Mouse (Mus musculus): Measurements from ENCODE around the gene Tubb2b. TPM values are rescaled to one million over a fixed set of nuclear protein-coding genes. Genes with fewer than 3 reads are reported as not detected.

The Tubb2b gene
- polyA plus RNA-seq, 1 experiment from 2014 or later, result 32.1 TPM

DNA sequence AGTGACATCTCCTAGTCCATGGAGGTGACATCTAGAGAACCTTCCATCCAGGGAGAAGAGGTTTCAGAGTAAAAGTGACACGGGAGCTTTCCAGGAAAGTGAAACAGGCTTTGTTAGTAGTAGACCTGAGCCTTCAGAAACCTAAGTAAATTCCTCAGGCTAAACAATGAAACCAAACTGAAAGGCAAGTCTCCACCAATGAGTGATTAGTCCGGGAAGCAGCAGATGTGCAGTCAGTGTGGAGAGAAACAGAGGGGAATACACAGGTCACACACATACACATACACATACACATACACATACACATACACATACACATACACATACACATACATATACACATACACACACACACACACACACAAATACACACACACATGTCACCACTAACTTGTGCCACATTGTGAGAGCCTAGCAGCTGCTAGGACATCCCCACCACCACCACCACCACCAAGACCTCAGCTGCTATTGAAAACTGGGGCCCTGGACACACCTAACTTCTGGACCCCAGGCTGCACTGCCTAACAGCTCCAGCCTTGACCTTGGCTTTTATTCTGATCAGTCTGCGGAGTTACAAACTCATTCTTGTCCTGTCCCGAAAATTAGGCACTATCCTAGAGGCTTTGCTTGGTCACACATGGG, 21.1 kb downstream of the Tubb2b start:
- H3K27me3 ChIP-seq (ENCODE audit: control insufficient read depth, insufficient read depth, low read length), result no peaks in the 10 kb centered on the region
- H3K9ac ChIP-seq (replicated peaks; ENCODE audit: low read depth, low read length), result no peak overlapping the region
- no peak overlapping the region for H3K27ac ChIP-seq (ENCODE audit: low read length)
- no peaks in the 10 kb centered on the region for H3K36me3 ChIP-seq (ENCODE audit: control insufficient read depth, insufficient read depth, low read length)
- no peak overlapping the region for H3K4me3 ChIP-seq (ENCODE audit: low read depth, low read length)
- H3K4me2 ChIP-seq (replicated peaks; ENCODE audit: low read depth, low read length), result no peak overlapping the region
- ATAC-seq (ENCODE audit: insufficient number of reproducible peaks, insufficient read depth, low FRiP score, low read depth), result no peak
- no peaks in the 10 kb centered on the region for H3K9me3 ChIP-seq (ENCODE audit: control insufficient read depth, low read depth, low read length)
- H3K4me1 ChIP-seq (ENCODE audit: control insufficient read depth, insufficient read depth, low read length), result no peaks in the 10 kb centered on the region
- 68% methylated on average over 4 of the region's 4 CpGs for WGBS

DNA sequence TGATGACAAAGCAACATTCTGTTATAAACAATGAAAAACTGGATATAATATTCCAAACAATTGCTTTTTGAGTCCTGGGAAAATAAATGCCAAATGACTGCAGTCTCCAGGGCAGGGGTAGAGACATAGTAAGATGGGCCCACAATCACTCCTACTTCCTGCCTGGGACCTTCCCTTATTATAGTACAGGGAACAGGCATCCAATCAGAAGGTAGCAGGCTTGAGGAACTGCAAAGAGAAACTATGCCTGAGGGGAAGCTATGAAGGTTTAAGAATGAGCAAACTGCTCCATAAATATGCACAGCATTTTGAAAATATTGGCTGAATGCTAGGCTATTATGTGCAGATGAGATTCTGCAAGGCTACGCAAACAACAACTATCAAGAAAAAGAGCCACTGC, 23.3 kb downstream of the Tubb2b start:
- no peaks in the 10 kb centered on the region for H3K27me3 ChIP-seq (ENCODE audit: control insufficient read depth, insufficient read depth, low read length)
- WGBS, result 80% methylated on average over 1 of the region's 1 CpGs

DNA sequence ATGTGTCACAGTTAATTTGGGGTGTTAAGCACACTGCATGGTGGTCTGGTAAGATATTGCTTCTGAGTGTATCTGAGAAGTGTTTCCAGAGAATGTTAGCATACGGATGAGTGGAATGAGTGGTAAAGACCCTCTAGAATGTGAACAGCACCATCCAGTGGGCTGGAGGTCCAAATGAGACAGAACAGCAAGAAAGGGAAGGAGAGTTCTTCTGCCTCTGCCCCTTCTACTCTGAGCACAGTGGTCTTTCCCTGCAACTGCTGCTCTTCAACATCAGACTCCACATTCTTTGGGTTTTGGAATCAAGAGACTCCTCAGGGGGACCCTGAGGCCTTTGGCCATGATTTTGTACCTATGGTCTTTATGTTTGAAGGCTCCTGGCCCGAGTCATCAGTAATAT, 24.0 kb downstream of the Tubb2b start:
- H3K9me3 ChIP-seq (ENCODE audit: control insufficient read depth, low read depth, low read length), result no peaks in the 10 kb centered on the region
- H3K27me3 ChIP-seq (ENCODE audit: control insufficient read depth, insufficient read depth, low read length), result no peaks in the 10 kb centered on the region
- no peaks in the 10 kb centered on the region for H3K4me1 ChIP-seq (ENCODE audit: control insufficient read depth, insufficient read depth, low read length)
- no peak overlapping the region for H3K4me2 ChIP-seq (replicated peaks; ENCODE audit: low read depth, low read length)
- WGBS, result 93% methylated on average over 2 of the region's 2 CpGs
- no peak overlapping the region for H3K9ac ChIP-seq (replicated peaks; ENCODE audit: low read depth, low read length)
- ATAC-seq (ENCODE audit: insufficient number of reproducible peaks, insufficient read depth, low FRiP score, low read depth), result no peak
- no peak overlapping the region for H3K4me3 ChIP-seq (ENCODE audit: low read depth, low read length)
- H3K36me3 ChIP-seq (ENCODE audit: control insufficient read depth, insufficient read depth, low read length), result no peaks in the 10 kb centered on the region
- no peak overlapping the region for H3K27ac ChIP-seq (ENCODE audit: low read length)

More for the DNA sequence above, 23.3 kb downstream of the Tubb2b start:
- no peaks in the 10 kb centered on the region for H3K36me3 ChIP-seq (ENCODE audit: control insufficient read depth, insufficient read depth, low read length)
- ATAC-seq (ENCODE audit: insufficient number of reproducible peaks, insufficient read depth, low FRiP score, low read depth), result no peak
- no peaks in the 10 kb centered on the region for H3K4me1 ChIP-seq (ENCODE audit: control insufficient read depth, insufficient read depth, low read length)
- H3K4me2 ChIP-seq (replicated peaks; ENCODE audit: low read depth, low read length), result no peak overlapping the region
- no peak overlapping the region for H3K9ac ChIP-seq (replicated peaks; ENCODE audit: low read depth, low read length)
- H3K27ac ChIP-seq (ENCODE audit: low read length), result no peak overlapping the region
- no peak overlapping the region for H3K4me3 ChIP-seq (ENCODE audit: low read depth, low read length)
- no peaks in the 10 kb centered on the region for H3K9me3 ChIP-seq (ENCODE audit: control insufficient read depth, low read depth, low read length)

GRCm38 (mm10) chr13:34105364-34105763, 24.9 kb downstream of the Tubb2b start:
- no peak overlapping the region for H3K9ac ChIP-seq (replicated peaks; ENCODE audit: low read depth, low read length)
- WGBS, result 73% methylated on average over 1 of the region's 1 CpGs
- no peak for ATAC-seq (ENCODE audit: insufficient number of reproducible peaks, insufficient read depth, low FRiP score, low read depth)

GRCm38 (mm10) chr13:34101908-34102307, 28.4 kb downstream of the Tubb2b start:
- Histone ChIP-seq H3K36me3 (ENCODE audit: control insufficient read depth, insufficient read depth, low read length) (no peaks in the 10 kb centered on the region), H3K9me3 (ENCODE audit: control insufficient read depth, low read depth, low read length) (no peaks in the 10 kb centered on the region), H3K9ac (replicated peaks; ENCODE audit: low read depth, low read length) (no peak overlapping the region), H3K4me2 (replicated peaks; ENCODE audit: low read depth, low read length) (no peak overlapping the region), H3K4me3 (ENCODE audit: low read depth, low read length) (no peak overlapping the region), H3K27me3 (ENCODE audit: control insufficient read depth, insufficient read depth, low read length) (no peaks in the 10 kb centered on the region), H3K27ac (ENCODE audit: low read length) (no peak overlapping the region), H3K4me1 (ENCODE audit: control insufficient read depth, insufficient read depth, low read length) (no peaks in the 10 kb centered on the region)
- no peak for ATAC-seq (ENCODE audit: insufficient number of reproducible peaks, insufficient read depth, low FRiP score, low read depth)
- 86% methylated on average over 9 of the region's 9 CpGs for WGBS

More at GRCm38 (mm10) chr13:34105364-34105763, 24.9 kb downstream of the Tubb2b start:
- H3K4me1 ChIP-seq (ENCODE audit: control insufficient read depth, insufficient read depth, low read length), result no peaks in the 10 kb centered on the region
- H3K4me3 ChIP-seq (ENCODE audit: low read depth, low read length), result no peak overlapping the region
- no peak overlapping the region for H3K27ac ChIP-seq (ENCODE audit: low read length)
- no peaks in the 10 kb centered on the region for H3K36me3 ChIP-seq (ENCODE audit: control insufficient read depth, insufficient read depth, low read length)
- no peak overlapping the region for H3K4me2 ChIP-seq (replicated peaks; ENCODE audit: low read depth, low read length)
- no peaks in the 10 kb centered on the region for H3K9me3 ChIP-seq (ENCODE audit: control insufficient read depth, low read depth, low read length)
- H3K27me3 ChIP-seq (ENCODE audit: control insufficient read depth, insufficient read depth, low read length), result no peaks in the 10 kb centered on the region

GRCm38 (mm10) chr13:34101247-34101646, 29.0 kb downstream of the Tubb2b start:
- no peak for ATAC-seq (ENCODE audit: insufficient number of reproducible peaks, insufficient read depth, low FRiP score, low read depth)
- WGBS, result 94% methylated on average over 10 of the region's 10 CpGs
- no peak overlapping the region for H3K4me3 ChIP-seq (ENCODE audit: low read depth, low read length)

DNA sequence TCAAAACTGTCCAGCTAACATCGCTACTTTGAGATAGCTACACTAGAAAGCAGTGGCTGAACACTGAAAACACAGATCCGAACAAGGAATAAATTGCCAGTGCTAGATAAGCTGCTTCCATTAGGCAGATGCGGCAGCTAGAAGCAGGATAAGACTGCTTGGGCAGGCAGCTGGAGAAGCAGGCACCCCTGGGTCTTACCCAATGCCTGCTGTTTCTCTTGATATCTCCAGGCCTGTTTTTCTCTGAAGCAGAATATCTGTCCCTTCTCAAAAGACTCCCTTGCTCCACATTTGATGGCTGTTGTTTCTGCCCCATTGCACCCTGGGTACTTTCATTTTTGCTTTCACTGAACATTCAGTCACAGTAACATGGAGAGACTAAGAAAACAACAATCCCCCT, 29.5 kb downstream of the Tubb2b start:
- no peak for ATAC-seq (ENCODE audit: insufficient number of reproducible peaks, insufficient read depth, low FRiP score, low read depth)
- Histone ChIP-seq H3K27me3 (ENCODE audit: control insufficient read depth, insufficient read depth, low read length) (no peaks in the 10 kb centered on the region), H3K4me3 (ENCODE audit: low read depth, low read length) (no peak overlapping the region), H3K9ac (replicated peaks; ENCODE audit: low read depth, low read length) (no peak overlapping the region), H3K9me3 (ENCODE audit: control insufficient read depth, low read depth, low read length) (no peaks in the 10 kb centered on the region), H3K36me3 (ENCODE audit: control insufficient read depth, insufficient read depth, low read length) (no peaks in the 10 kb centered on the region), H3K27ac (ENCODE audit: low read length) (no peak overlapping the region), H3K4me2 (replicated peaks; ENCODE audit: low read depth, low read length) (no peak overlapping the region), H3K4me1 (ENCODE audit: control insufficient read depth, insufficient read depth, low read length) (no peaks in the 10 kb centered on the region)
- WGBS, result 80% methylated on average over 3 of the region's 3 CpGs

More at GRCm38 (mm10) chr13:34101247-34101646, 29.0 kb downstream of the Tubb2b start:
- Histone ChIP-seq H3K36me3 (ENCODE audit: control insufficient read depth, insufficient read depth, low read length) (no peaks in the 10 kb centered on the region), H3K4me1 (ENCODE audit: control insufficient read depth, insufficient read depth, low read length) (no peaks in the 10 kb centered on the region), H3K27ac (ENCODE audit: low read length) (no peak overlapping the region), H3K4me2 (replicated peaks; ENCODE audit: low read depth, low read length) (no peak overlapping the region), H3K9ac (replicated peaks; ENCODE audit: low read depth, low read length) (no peak overlapping the region), H3K27me3 (ENCODE audit: control insufficient read depth, insufficient read depth, low read length) (no peaks in the 10 kb centered on the region), H3K9me3 (ENCODE audit: control insufficient read depth, low read depth, low read length) (no peaks in the 10 kb centered on the region)

DNA sequence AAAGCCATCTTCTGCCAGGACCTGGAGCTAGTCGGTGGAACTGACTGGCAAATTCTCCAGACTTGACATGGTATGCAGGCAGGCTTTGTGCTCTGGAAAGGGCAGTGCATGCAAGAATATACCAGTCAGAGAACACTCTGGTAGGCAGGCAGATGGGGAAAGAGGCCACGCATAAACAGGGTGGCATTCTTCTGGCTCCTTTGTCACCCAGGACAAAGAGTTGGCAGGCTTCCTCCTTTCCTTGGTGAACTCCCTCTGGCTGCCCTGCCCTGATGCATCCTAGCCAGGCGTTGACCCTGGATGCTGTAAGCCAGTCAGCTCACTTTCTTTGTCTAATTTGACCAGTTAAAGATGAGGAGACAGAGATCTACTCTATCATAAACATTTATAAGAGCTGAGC, 33.2 kb downstream of the Tubb2b start:
- 77% methylated on average over 3 of the region's 3 CpGs for WGBS
- H3K27ac ChIP-seq (ENCODE audit: low read length), result no peak overlapping the region

GRCm38 (mm10) chr13:34096455-34096854, 33.8 kb downstream of the Tubb2b start:
- Histone ChIP-seq H3K27ac (ENCODE audit: low read length) (no peak overlapping the region), H3K9ac (replicated peaks; ENCODE audit: low read depth, low read length) (no peak overlapping the region)
- ATAC-seq (ENCODE audit: insufficient number of reproducible peaks, insufficient read depth, low FRiP score, low read depth), result no peak

More for the DNA sequence above, 33.2 kb downstream of the Tubb2b start:
- H3K4me1 ChIP-seq (ENCODE audit: control insufficient read depth, insufficient read depth, low read length), result no peaks in the 10 kb centered on the region
- no peak overlapping the region for H3K4me3 ChIP-seq (ENCODE audit: low read depth, low read length)
- no peak overlapping the region for H3K9ac ChIP-seq (replicated peaks; ENCODE audit: low read depth, low read length)
- no peak overlapping the region for H3K4me2 ChIP-seq (replicated peaks; ENCODE audit: low read depth, low read length)
- H3K9me3 ChIP-seq (ENCODE audit: control insufficient read depth, low read depth, low read length), result no peaks in the 10 kb centered on the region
- ATAC-seq (ENCODE audit: insufficient number of reproducible peaks, insufficient read depth, low FRiP score, low read depth), result no peak
- no peaks in the 10 kb centered on the region for H3K27me3 ChIP-seq (ENCODE audit: control insufficient read depth, insufficient read depth, low read length)
- no peaks in the 10 kb centered on the region for H3K36me3 ChIP-seq (ENCODE audit: control insufficient read depth, insufficient read depth, low read length)

More at GRCm38 (mm10) chr13:34096455-34096854, 33.8 kb downstream of the Tubb2b start:
- Histone ChIP-seq H3K4me1 (ENCODE audit: control insufficient read depth, insufficient read depth, low read length) (no peaks in the 10 kb centered on the region), H3K9me3 (ENCODE audit: control insufficient read depth, low read depth, low read length) (no peaks in the 10 kb centered on the region), H3K27me3 (ENCODE audit: control insufficient read depth, insufficient read depth, low read length) (no peaks in the 10 kb centered on the region), H3K4me2 (replicated peaks; ENCODE audit: low read depth, low read length) (no peak overlapping the region), H3K4me3 (ENCODE audit: low read depth, low read length) (no peak overlapping the region), H3K36me3 (ENCODE audit: control insufficient read depth, insufficient read depth, low read length) (no peaks in the 10 kb centered on the region)
- WGBS, result 56% methylated on average over 4 of the region's 4 CpGs

All from stomach, embryonic 14.5 days (tissue).